Mouse (Mus musculus): Measurements from ENCODE around the gene Gria3. TPM values are rescaled to one million over a fixed set of nuclear protein-coding genes. Genes with fewer than 3 reads are reported as not detected.

Gria3 gene
- polyA plus RNA-seq, 1 experiment, result 0.02 TPM

GRCm38 (mm10) chrX:41618396-41618795 is 217.7 kb downstream of the Gria3 start:
- Histone ChIP-seq H3K4me1 (ENCODE audit: control insufficient read depth) (no peaks in the 10 kb centered on the region), H3K27me3 (ENCODE audit: control insufficient read depth) (no peaks in the 10 kb centered on the region), H3K4me3 (replicated peaks) (no peak overlapping the region), H3K36me3 (ENCODE audit: control insufficient read depth) (no peaks in the 10 kb centered on the region), H3K9me3 (ENCODE audit: control insufficient read depth, low read length) (no peaks in the 10 kb centered on the region)
- TF ChIP-seq TAL1 (IDR thresholded peaks at IDR 0.05; ENCODE audit: low read length) (no peak), GATA1 (IDR thresholded peaks at IDR 0.05; ENCODE audit: low read length) (no peak)

- H3K4me3 ChIP-seq (replicated peaks), result no peak overlapping the region
These were observed 232.9 kb downstream of the Gria3 start for GRCm38 (mm10) chrX:41633576-41633975.

GRCm38 (mm10) chrX:41644954-41645353 is 244.3 kb downstream of the Gria3 start:
- Histone ChIP-seq H3K4me3 (replicated peaks) (no peak overlapping the region), H3K9me3 (ENCODE audit: control insufficient read depth, low read length) (no peaks in the 10 kb centered on the region), H3K27me3 (ENCODE audit: control insufficient read depth) (no peaks in the 10 kb centered on the region), H3K4me1 (ENCODE audit: control insufficient read depth) (no peaks in the 10 kb centered on the region), H3K36me3 (ENCODE audit: control insufficient read depth) (no peaks in the 10 kb centered on the region)
- no peak for TF ChIP-seq GATA1 (IDR thresholded peaks at IDR 0.05; ENCODE audit: low read length)
- no peak for TF ChIP-seq TAL1 (IDR thresholded peaks at IDR 0.05; ENCODE audit: low read length)

More at GRCm38 (mm10) chrX:41633576-41633975, 232.9 kb downstream of the Gria3 start:
- no peaks in the 10 kb centered on the region for H3K27me3 ChIP-seq (ENCODE audit: control insufficient read depth)
- TF ChIP-seq GATA1 (IDR thresholded peaks at IDR 0.05; ENCODE audit: low read length), result no peak
- TF ChIP-seq TAL1 (IDR thresholded peaks at IDR 0.05; ENCODE audit: low read length), result no peak
- H3K9me3 ChIP-seq (ENCODE audit: control insufficient read depth, low read length), result no peaks in the 10 kb centered on the region; the same call in 1 of the 2 replicates
- H3K36me3 ChIP-seq (ENCODE audit: control insufficient read depth), result no peaks in the 10 kb centered on the region
- H3K4me1 ChIP-seq (ENCODE audit: control insufficient read depth), result no peaks in the 10 kb centered on the region

- H3K4me1 ChIP-seq (ENCODE audit: control insufficient read depth), result no peaks in the 10 kb centered on the region
- no peaks in the 10 kb centered on the region for H3K9me3 ChIP-seq (ENCODE audit: control insufficient read depth, low read length)
- no peak overlapping the region for H3K4me3 ChIP-seq (replicated peaks)
- H3K36me3 ChIP-seq (ENCODE audit: control insufficient read depth), result no peaks in the 10 kb centered on the region
- TF ChIP-seq TAL1 (IDR thresholded peaks at IDR 0.05; ENCODE audit: low read length) (no peak), GATA1 (IDR thresholded peaks at IDR 0.05; ENCODE audit: low read length) (no peak)
- H3K27me3 ChIP-seq (ENCODE audit: control insufficient read depth), result no peaks in the 10 kb centered on the region
These were observed 257.1 kb downstream of the Gria3 start for GRCm38 (mm10) chrX:41657791-41658190.

- TF ChIP-seq GATA1 (IDR thresholded peaks at IDR 0.05; ENCODE audit: low read length) (no peak), TAL1 (IDR thresholded peaks at IDR 0.05; ENCODE audit: low read length) (no peak)
These were observed 288.2 kb downstream of the Gria3 start for GRCm38 (mm10) chrX:41688869-41689268.

GRCm38 (mm10) chrX:41692076-41692475 is 291.4 kb downstream of the Gria3 start:
- Histone ChIP-seq H3K36me3 (ENCODE audit: control insufficient read depth) (no peaks in the 10 kb centered on the region), H3K9me3 (ENCODE audit: control insufficient read depth, low read length) (no peaks in the 10 kb centered on the region), H3K27me3 (ENCODE audit: control insufficient read depth) (no peaks in the 10 kb centered on the region), H3K4me3 (replicated peaks) (no peak overlapping the region), H3K4me1 (ENCODE audit: control insufficient read depth) (no peaks in the 10 kb centered on the region)
- TF ChIP-seq TAL1 (IDR thresholded peaks at IDR 0.05; ENCODE audit: low read length) (no peak), GATA1 (IDR thresholded peaks at IDR 0.05; ENCODE audit: low read length) (no peak)

More at GRCm38 (mm10) chrX:41688869-41689268, 288.2 kb downstream of the Gria3 start:
- no peak overlapping the region for H3K4me3 ChIP-seq (replicated peaks)
- no peaks in the 10 kb centered on the region for H3K27me3 ChIP-seq (ENCODE audit: control insufficient read depth)
- H3K4me1 ChIP-seq (ENCODE audit: control insufficient read depth), result no peaks in the 10 kb centered on the region
- H3K36me3 ChIP-seq (ENCODE audit: control insufficient read depth), result no peaks in the 10 kb centered on the region
- H3K9me3 ChIP-seq (ENCODE audit: control insufficient read depth, low read length), result no peaks in the 10 kb centered on the region
